Comparison of ENCODE assay signal across 8 mouse cellular contexts in genomic region chr13:21782361-21783254, GRCm38 (mm10). TPM values are rescaled to one million over a fixed set of nuclear protein-coding genes. Genes with fewer than 3 reads are reported as not detected.
DNase-seq lines count a peak whose midpoint lies in the region; ATAC-seq and TF ChIP-seq lines count a peak whose summit lies in the region.
"Not testable (repeated sequence)": the region's sequence is repeated elsewhere in the genome, so short reads cannot be mapped to it uniquely, and the experiment has no call there.

No protein-coding gene starts in this region.

- peak; percentile 3; the same call in 1 of the 2 replicates for ATAC-seq in forebrain, postnatal 0 days
- not testable (repeated sequence) for ATAC-seq in limb, embryonic 14.5 days (ENCODE audit: low FRiP score, low read depth)

- H3K27me3 ChIP-seq in forebrain, postnatal 0 days (ENCODE audit: insufficient read depth, low read length); limb, embryonic 14.5 days (ENCODE audit: control insufficient read depth, insufficient read depth, low read length); midbrain, embryonic 10.5 days (ENCODE audit: low read depth, poor library complexity, severe bottlenecking): not testable (repeated sequence)

- H3K9me3 ChIP-seq in forebrain, postnatal 0 days (ENCODE audit: low read length); limb, embryonic 14.5 days (ENCODE audit: control insufficient read depth, low read length); midbrain, embryonic 10.5 days (replicated peaks): not testable (repeated sequence)

- WGBS in forebrain, postnatal 0 days: under 1% methylated on average over 12 of the region's 35 CpGs
- under 1% methylated on average over 13 of the region's 35 CpGs for WGBS in limb, embryonic 14.5 days
- WGBS in midbrain, embryonic 10.5 days: 1% methylated on average over 19 of the region's 35 CpGs

- H3K4me3 ChIP-seq in cortical plate, adult 2 months (ENCODE audit: insufficient read depth, low read length): peak overlapping the region; percentile 49
- peak overlapping the region; percentile 39 for H3K4me3 ChIP-seq in forebrain, postnatal 0 days (ENCODE audit: low read depth, low read length)
- H3K4me3 ChIP-seq in limb, embryonic 14.5 days (replicated peaks; ENCODE audit: low read length): peak overlapping the region; percentile 36
- peak overlapping the region; percentile 59 for H3K4me3 ChIP-seq in midbrain, embryonic 10.5 days

- peak; percentile 69 for DNase-seq in ZHBTc4 (ENCODE audit: low read depth, low spot score)
- DNase-seq in forebrain, postnatal 0 days: peak; percentile 30
- peak; percentile 79 for DNase-seq in hindlimb bud, embryonic 11.5 days (ENCODE audit: extremely low spot score, low read depth, low spot score)
- DNase-seq in limb, embryonic 14.5 days (ENCODE audit: low spot score): peak; percentile 63
- DNase-seq in midbrain, embryonic 10.5 days (ENCODE audit: low spot score): peak; percentile 58
- peak; percentile 9 to 11 for DNase-seq in right cerebral cortex, postnatal 36 days (ENCODE audit: low spot score in 2 of 2)
- peak; percentile 71 for DNase-seq in yolk sac, embryonic 10.5 days (ENCODE audit: low spot score)

- peak overlapping the region; percentile 57 for H3K9ac ChIP-seq in forebrain, postnatal 0 days
- peak overlapping the region; percentile 60 for H3K9ac ChIP-seq in limb, embryonic 14.5 days (ENCODE audit: low read depth, low read length, severe bottlenecking)

- not testable (repeated sequence) for TF ChIP-seq CTCF in cortical plate, adult 2 months (IDR thresholded peaks at IDR 0.05; ENCODE audit: extremely low read depth, insufficient read depth, low read length); forebrain, postnatal 0 days (IDR thresholded peaks at IDR 0.05; ENCODE audit: low read depth)

- peak overlapping the region; percentile 23; the same call in 1 of the 2 replicates for H3K27ac ChIP-seq in cortical plate, adult 2 months (ENCODE audit: insufficient read depth, low read length)
- peak overlapping the region; percentile 60 for H3K27ac ChIP-seq in forebrain, postnatal 0 days (ENCODE audit: low read depth, low read length)
- peak overlapping the region; percentile 93 for H3K27ac ChIP-seq in limb, embryonic 14.5 days (replicated peaks; ENCODE audit: low read depth, low read length)
- peak overlapping the region; percentile 97 for H3K27ac ChIP-seq in midbrain, embryonic 10.5 days (replicated peaks)

- peak overlapping the region; percentile 76 for H3K4me2 ChIP-seq in forebrain, postnatal 0 days (ENCODE audit: low read depth)
- H3K4me2 ChIP-seq in limb, embryonic 14.5 days (replicated peaks; ENCODE audit: low read depth, low read length, severe bottlenecking): peak overlapping the region; percentile 72

- H3K4me1 ChIP-seq in cortical plate, adult 2 months (ENCODE audit: control insufficient read depth, insufficient read depth, low read length): not testable (repeated sequence)
- H3K4me1 ChIP-seq in forebrain, postnatal 0 days (ENCODE audit: insufficient read depth): peaks cover 29% of the 10 kb centered on the region
- H3K4me1 ChIP-seq in limb, embryonic 14.5 days (ENCODE audit: control insufficient read depth, insufficient read depth, low read length): peaks cover 20% of the 10 kb centered on the region
- H3K4me1 ChIP-seq in midbrain, embryonic 10.5 days: peaks cover 59% of the 10 kb centered on the region

- H3K36me3 ChIP-seq in forebrain, postnatal 0 days (ENCODE audit: insufficient read depth); limb, embryonic 14.5 days (ENCODE audit: control insufficient read depth, insufficient read depth, low read length); midbrain, embryonic 10.5 days: not testable (repeated sequence)

- TF ChIP-seq POLR2A in cortical plate, adult 2 months (IDR thresholded peaks at IDR 0.05; ENCODE audit: extremely low read depth, insufficient read depth, low read length): not testable (repeated sequence)
- TF ChIP-seq POLR2A in limb, embryonic 14.5 days (IDR thresholded peaks at IDR 0.05; ENCODE audit: borderline replicate concordance, extremely low read depth, insufficient read depth, insufficient read length): peak; percentile 73; the same call in 1 of the 2 replicates

RNA-seq across cellular contexts. Expression of gene Hist1h3i, which starts 0.6 kb away (rescaled TPM):
- polyA plus RNA-seq in cortical plate, adult 2 months (2012; rRNA removed): 1.3 and 3.1 TPM in 2 replicates
- 282 and 291 TPM in 2 replicates for total RNA-seq in forebrain, postnatal 0 days (2014; rRNA removed)
- 20.0 and 34.1 TPM in 2 replicates for polyA plus RNA-seq in forebrain, postnatal 0 days (2015; fragmentation: Nextera tagmentation; extraction: Ambion mirVana)
- 39.9 and 59.2 TPM in 2 replicates for polyA plus RNA-seq in limb, embryonic 14.5 days (2012; rRNA removed)
- polyA plus RNA-seq in limb, embryonic 14.5 days (2014; fragmentation: Nextera tagmentation; extraction: Ambion mirVana): 142 and 166 TPM in 2 replicates
- 114 and 126 TPM in 2 replicates for polyA plus RNA-seq in midbrain, embryonic 10.5 days (2016; fragmentation: Nextera tagmentation; extraction: Ambion mirVana)

RNA-seq across cellular contexts. Expression of gene Hist1h1b, which starts 2.2 kb away (rescaled TPM):
- 0.21 and 0.25 TPM in 2 replicates for polyA plus RNA-seq in cortical plate, adult 2 months (2012; rRNA removed)
- total RNA-seq in forebrain, postnatal 0 days (2014; rRNA removed): 140 and 182 TPM in 2 replicates
- 4.0 and 4.7 TPM in 2 replicates for polyA plus RNA-seq in forebrain, postnatal 0 days (2015; fragmentation: Nextera tagmentation; extraction: Ambion mirVana)
- polyA plus RNA-seq in limb, embryonic 14.5 days (2012; rRNA removed): 5.9 and 6.7 TPM in 2 replicates
- 8.9 and 13.0 TPM in 2 replicates for polyA plus RNA-seq in limb, embryonic 14.5 days (2014; fragmentation: Nextera tagmentation; extraction: Ambion mirVana)
- 31.5 and 37.7 TPM in 2 replicates for polyA plus RNA-seq in midbrain, embryonic 10.5 days (2016; fragmentation: Nextera tagmentation; extraction: Ambion mirVana)

RNA-seq across cellular contexts. Expression of gene Hist1h2an, which starts 4.4 kb away (rescaled TPM):
- not detected in 2 replicates for polyA plus RNA-seq in cortical plate, adult 2 months (2012; rRNA removed)
- 143 and 154 TPM in 2 replicates for total RNA-seq in forebrain, postnatal 0 days (2014; rRNA removed)
- polyA plus RNA-seq in forebrain, postnatal 0 days (2015; fragmentation: Nextera tagmentation; extraction: Ambion mirVana): 1.1 and 1.6 TPM in 2 replicates
- polyA plus RNA-seq in limb, embryonic 14.5 days (2012; rRNA removed): 9.3 and 19.2 TPM in 2 replicates
- 6.1 and 8.1 TPM in 2 replicates for polyA plus RNA-seq in limb, embryonic 14.5 days (2014; fragmentation: Nextera tagmentation; extraction: Ambion mirVana)
- 11.7 and 15.4 TPM in 2 replicates for polyA plus RNA-seq in midbrain, embryonic 10.5 days (2016; fragmentation: Nextera tagmentation; extraction: Ambion mirVana)

RNA-seq across cellular contexts. Expression of gene Hist1h2bp, which starts 4.7 kb away (rescaled TPM):
- 0.26 and 0.63 TPM in 2 replicates for polyA plus RNA-seq in cortical plate, adult 2 months (2012; rRNA removed)
- 46.4 and 70.5 TPM in 2 replicates for total RNA-seq in forebrain, postnatal 0 days (2014; rRNA removed)
- polyA plus RNA-seq in forebrain, postnatal 0 days (2015; fragmentation: Nextera tagmentation; extraction: Ambion mirVana): 0.28 TPM in 1 of 2 replicates, not detected in the other
- 1.8 and 2.2 TPM in 2 replicates for polyA plus RNA-seq in limb, embryonic 14.5 days (2012; rRNA removed)
- polyA plus RNA-seq in limb, embryonic 14.5 days (2014; fragmentation: Nextera tagmentation; extraction: Ambion mirVana): 1.9 and 2.1 TPM in 2 replicates
- polyA plus RNA-seq in midbrain, embryonic 10.5 days (2016; fragmentation: Nextera tagmentation; extraction: Ambion mirVana): 3.9 and 4.2 TPM in 2 replicates

RNA-seq across cellular contexts. Expression of gene Hist1h2bq, which starts 27.4 kb away (rescaled TPM):
- polyA plus RNA-seq in cortical plate, adult 2 months (2012; rRNA removed): 1.2 and 1.7 TPM in 2 replicates
- 214 and 268 TPM in 2 replicates for total RNA-seq in forebrain, postnatal 0 days (2014; rRNA removed)
- 4.6 and 5.2 TPM in 2 replicates for polyA plus RNA-seq in forebrain, postnatal 0 days (2015; fragmentation: Nextera tagmentation; extraction: Ambion mirVana)
- polyA plus RNA-seq in limb, embryonic 14.5 days (2012; rRNA removed): 18.4 and 18.7 TPM in 2 replicates
- polyA plus RNA-seq in limb, embryonic 14.5 days (2014; fragmentation: Nextera tagmentation; extraction: Ambion mirVana): 20.2 and 24.7 TPM in 2 replicates
- polyA plus RNA-seq in midbrain, embryonic 10.5 days (2016; fragmentation: Nextera tagmentation; extraction: Ambion mirVana): 15.4 and 17.4 TPM in 2 replicates

Comparison
In these comparisons a context has a peak if more than half of its experiments do, and no peak if none do; other contexts are left out.
1. DNase-seq: peak in every context shown above with its lines; median percentile 79 in hindlimb bud, embryonic 11.5 days; 71 in yolk sac, embryonic 10.5 days; 69 in ZHBTc4; 63 in limb, embryonic 14.5 days; 58 in midbrain, embryonic 10.5 days; 30 in forebrain, postnatal 0 days; 10 in right cerebral cortex, postnatal 36 days.
2. H3K27ac ChIP-seq: peak in every context shown above with its lines; median percentile 97 in midbrain, embryonic 10.5 days; 93 in limb, embryonic 14.5 days; 60 in forebrain, postnatal 0 days; 23 in cortical plate, adult 2 months.